Mouse (Mus musculus) effector memory CD4-positive, alpha-beta T cell, adult 5 months (primary cell): ENCODE results near the gene Mettl5. TPM values are rescaled to one million over a fixed set of nuclear protein-coding genes. Genes with fewer than 3 reads are reported as not detected.

Experiments used
- polyA plus RNA-seq: library from polyadenylated mRNA; unstranded; fragments of 100-300 nt; shearing (Covaris generic); gene quantifications from one replicate; pipeline ENCODE4 v1.2.1, GENCODE M21; 2017

Gene Mettl5
- 23.1 TPM for polyA plus RNA-seq

DNA sequence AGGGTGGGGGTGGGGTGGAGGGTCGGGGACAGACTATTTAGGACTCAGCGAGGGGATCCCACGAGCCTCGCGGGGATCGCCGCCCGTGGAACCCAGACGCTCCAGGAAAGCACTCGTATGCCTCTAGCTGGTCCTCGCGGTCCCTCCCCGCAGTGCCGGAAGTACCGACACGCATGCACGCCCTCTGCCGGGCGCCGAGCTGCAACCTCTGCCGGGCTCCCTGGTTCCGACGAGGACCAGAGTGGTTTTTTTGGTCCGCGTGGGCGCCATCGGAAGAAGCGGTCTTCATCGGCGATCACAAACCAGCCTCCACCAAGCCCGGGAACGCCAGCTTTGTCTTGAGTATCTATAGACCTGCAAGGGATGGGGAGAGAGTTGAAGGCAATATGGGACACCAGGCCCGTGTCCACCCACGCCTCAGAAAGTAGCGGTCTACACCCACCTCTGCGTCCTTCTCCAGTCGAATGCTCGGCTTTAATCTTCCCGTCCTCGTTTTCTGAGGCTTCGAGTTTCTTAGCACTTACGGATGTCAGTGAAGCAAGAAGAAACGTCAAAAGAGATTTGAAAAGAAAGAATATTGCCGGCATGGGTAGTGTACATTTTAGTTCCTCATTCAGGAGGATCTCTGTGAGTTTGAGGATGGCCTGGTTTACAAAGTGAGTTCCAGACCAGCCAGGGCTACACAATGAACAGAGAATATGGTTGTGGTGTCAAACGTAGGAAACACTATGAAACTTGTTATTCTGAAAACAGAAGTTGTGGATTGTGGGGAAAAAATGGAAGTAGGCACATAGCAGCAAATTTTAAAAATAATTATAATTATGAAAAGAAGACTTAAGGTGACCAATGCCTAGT, at the start of gene Mettl5:
Gene Mettl5, minus strand, starts transcription at position 165 of the 855 bp plus-strand sequence.

DNA sequence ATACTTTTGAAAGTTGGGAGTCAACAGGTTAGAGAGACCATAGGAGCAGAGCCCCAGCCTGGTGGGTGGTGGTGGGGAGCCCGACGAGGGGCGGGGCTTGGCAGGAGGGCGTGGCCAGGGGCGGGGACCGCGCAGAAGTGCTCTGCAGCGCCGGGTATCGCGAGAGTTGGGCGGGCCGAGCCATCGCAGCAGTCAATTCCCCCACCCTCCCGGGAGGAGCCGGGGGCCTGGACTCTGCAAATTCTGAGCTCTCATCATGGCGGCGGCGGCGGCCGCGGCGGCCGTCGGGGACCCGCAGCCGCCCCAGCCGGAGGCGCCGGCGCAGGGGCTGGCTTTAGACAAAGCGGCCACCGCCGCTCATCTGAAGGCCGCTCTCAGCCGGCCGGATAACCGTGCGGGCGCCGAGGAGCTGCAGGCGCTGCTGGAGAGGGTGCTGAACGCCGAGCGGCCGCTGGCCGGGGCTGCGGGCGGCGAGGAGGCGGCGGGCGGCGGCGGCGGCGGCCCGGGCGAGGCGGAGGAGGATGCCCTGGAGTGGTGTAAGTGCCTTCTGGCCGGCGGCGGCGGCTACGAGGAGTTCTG, 11.7 kb upstream of the Mettl5 start, which contains the start of gene Ubr3:
Gene Ubr3, plus strand, starts transcription at position 208 of the 579 bp plus-strand sequence.

DNA sequence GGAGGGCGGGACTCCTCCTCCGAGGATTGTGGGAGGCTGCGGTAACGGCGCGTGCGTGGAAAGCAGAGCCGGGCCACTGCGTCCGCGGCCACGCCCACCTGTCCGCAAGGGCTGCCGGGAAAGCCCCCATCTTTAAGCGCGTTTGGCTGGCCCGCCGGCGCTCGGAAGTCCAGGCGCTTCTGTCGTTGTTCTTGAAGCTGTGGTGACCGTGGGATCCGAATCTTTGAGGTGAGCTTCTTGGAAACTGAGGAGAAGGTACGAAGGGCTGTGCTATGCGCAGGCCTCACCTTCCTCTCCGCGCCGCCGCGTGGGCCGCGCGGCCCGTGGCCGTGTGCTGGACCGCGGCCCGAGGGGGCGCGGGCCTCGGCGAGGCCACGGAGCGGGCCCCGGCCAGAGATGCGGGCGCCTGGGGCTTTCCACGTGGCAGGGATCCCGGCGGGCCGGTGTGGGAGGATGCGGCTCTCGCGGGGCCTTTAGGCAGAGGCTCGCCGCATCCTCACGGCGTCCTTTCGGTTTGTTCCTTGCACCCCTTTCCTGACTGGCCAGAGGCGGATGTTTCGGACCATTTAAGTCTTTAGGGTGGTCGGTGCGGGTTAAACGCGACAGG, 23.8 kb downstream of the Mettl5 start, which contains the start of gene Ssb:
Gene Ssb, plus strand, starts transcription at position 78 of the 607 bp plus-strand sequence.

DNA sequence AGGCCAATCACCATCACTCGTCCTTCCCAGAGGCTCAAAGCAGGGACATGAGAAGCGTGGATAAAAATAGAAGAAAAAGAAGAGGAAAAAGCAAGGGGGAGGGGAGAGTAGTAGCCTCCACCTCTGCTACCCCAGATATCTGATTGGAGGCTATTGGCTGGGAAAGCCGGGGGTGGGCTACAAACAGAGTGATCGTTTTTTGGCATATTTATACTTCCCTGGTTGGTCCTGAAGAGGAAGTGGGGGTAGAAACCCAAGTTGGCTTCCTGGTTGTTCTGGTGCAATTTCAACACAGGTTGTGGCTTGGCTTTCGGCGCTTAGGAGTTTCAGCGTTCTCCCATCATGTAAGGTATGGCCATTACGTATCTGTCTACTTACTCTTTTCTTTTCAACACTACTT, 63.7 kb downstream of the Mettl5 start, which contains the start of gene Klhl23:
Gene Klhl23, plus strand, starts transcription at position 234 of the 400 bp plus-strand sequence.

Other genes starting within 250 kb of the Mettl5 start
- gene Bbs5, start 238.4 kb downstream of the Mettl5 start, polyA plus RNA-seq: 0.67 TPM
- gene Klhl41, start 215.5 kb downstream of the Mettl5 start, polyA plus RNA-seq: not detected
- 9.9 TPM for gene Fastkd1, start 172.1 kb downstream of the Mettl5 start, polyA plus RNA-seq
- 218 TPM for gene Ppig, start 163.1 kb downstream of the Mettl5 start, polyA plus RNA-seq
- gene Ccdc173, start 96.0 kb downstream of the Mettl5 start, polyA plus RNA-seq: 0.27 TPM
- 20.6 TPM for gene Phospho2, start 96.0 kb downstream of the Mettl5 start, polyA plus RNA-seq
- gene Klhl23, start 63.7 kb downstream of the Mettl5 start, polyA plus RNA-seq: not detected
- gene Ssb, start 24.1 kb downstream of the Mettl5 start, polyA plus RNA-seq: 318 TPM
- gene Ubr3, start 11.6 kb upstream of the Mettl5 start, polyA plus RNA-seq: 24.8 TPM
- 5.0 TPM for gene Myo3b, start 153.5 kb upstream of the Mettl5 start, polyA plus RNA-seq